Mouse (Mus musculus) brain, embryonic 18.5 days (tissue): Measurements from ENCODE around the gene Slco1c1.
"Not testable (repeated sequence)": the region's sequence is repeated elsewhere in the genome, so short reads cannot be mapped to it uniquely, and the experiment has no call there.

Experiments used
- DNase-seq: peaks from one replicate; pipeline ENCODE4 v3.0.0-alpha.2; 2012; ENCODE audit warnings: low read depth, low spot score

Gene Slco1c1

DNA sequence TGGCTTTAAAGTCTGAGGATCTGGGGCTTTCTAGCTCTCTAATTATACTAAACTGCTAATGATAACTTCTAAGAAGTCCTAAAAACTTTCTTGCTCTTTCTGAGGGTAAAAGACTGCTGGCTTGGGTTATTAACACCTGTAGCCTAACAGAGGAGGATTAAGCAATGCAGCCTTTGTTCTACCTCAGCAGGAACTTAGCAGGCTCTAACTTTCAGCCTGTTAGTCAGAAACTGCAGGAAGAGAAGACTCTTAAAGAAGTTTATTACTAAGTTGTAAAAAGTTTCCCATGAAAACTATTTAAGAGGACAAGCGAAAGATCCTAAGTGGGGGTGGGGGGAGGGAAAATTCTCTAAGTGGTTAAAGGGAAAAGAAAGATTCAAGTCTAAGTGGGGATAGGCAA, 65.8 kb downstream of the Slco1c1 start:
- DNase-seq = no peak

GRCm38 (mm10) chr6:141590598-141591200, 66.5 kb downstream of the Slco1c1 start:
- DNase-seq = not testable (repeated sequence)

GRCm38 (mm10) chr6:141596081-141596480, 71.9 kb downstream of the Slco1c1 start:
- DNase-seq = no peak

GRCm38 (mm10) chr6:141597037-141597436, 72.9 kb downstream of the Slco1c1 start:
- no peak for DNase-seq

- DNase-seq = no peak
Measured at GRCm38 (mm10) chr6:141600940-141601339, 76.8 kb downstream of the Slco1c1 start.

DNA sequence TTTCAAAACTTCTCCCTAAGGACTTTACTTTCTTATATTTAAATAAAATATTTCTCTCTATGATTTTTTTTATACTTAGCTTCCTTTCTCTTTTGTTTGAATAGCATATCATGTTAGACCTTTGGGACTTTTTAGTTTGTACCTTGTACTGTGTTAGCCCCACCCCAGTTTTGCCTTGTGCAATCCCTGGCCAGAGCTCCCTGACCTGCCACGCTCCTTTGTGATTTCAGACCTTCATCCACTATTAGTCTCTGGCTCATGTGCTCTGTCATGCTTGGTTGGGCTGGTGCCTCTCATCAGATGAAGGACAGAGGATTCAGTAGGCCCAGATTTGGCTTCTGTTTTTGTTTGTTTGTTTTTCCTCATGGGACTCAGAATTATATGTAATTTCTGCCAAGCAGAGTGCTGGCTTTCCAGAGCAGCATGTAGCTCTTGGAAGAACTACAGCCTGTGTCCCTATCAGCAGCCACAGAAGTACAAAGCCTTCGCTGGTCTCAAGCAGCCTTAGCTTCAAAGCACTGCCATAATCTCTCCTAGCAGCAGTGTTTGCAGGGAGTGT, 86.6 kb downstream of the Slco1c1 start:
- no peak for DNase-seq

- no peak for DNase-seq
Measured at GRCm38 (mm10) chr6:141614017-141614416, 89.8 kb downstream of the Slco1c1 start.

DNA sequence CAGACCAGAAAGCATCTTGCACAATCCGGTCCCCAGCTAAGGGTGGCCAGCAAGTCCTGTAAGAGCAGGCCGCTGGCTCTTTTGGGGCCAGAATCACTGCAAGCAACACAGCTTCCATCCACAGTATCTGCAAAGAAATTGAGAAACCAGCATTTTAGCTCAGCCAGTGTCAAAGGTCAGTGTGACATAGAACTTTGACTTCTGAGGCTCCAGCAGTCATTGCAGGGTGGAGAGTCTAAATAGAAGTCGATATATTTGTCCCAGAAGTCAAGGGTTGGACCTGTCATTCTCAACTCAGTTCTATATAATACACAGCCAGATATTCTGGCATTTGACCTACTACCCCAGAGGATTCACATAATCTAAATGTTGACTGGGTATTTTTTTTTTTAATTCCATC, 91.2 kb downstream of the Slco1c1 start:
- no peak for DNase-seq
